Mouse (Mus musculus) brain, adult 2 months (tissue): ENCODE measurements around the gene Lypd3.
"Not testable (repeated sequence)": the region's sequence is repeated elsewhere in the genome, so short reads cannot be mapped to it uniquely, and the experiment has no call there.

Experiments
- DNase-seq: peaks from one replicate; pipeline ENCODE4 v3.0.0; 2011; ENCODE audit warnings: low read depth, low spot score

Lypd3 gene

DNA sequence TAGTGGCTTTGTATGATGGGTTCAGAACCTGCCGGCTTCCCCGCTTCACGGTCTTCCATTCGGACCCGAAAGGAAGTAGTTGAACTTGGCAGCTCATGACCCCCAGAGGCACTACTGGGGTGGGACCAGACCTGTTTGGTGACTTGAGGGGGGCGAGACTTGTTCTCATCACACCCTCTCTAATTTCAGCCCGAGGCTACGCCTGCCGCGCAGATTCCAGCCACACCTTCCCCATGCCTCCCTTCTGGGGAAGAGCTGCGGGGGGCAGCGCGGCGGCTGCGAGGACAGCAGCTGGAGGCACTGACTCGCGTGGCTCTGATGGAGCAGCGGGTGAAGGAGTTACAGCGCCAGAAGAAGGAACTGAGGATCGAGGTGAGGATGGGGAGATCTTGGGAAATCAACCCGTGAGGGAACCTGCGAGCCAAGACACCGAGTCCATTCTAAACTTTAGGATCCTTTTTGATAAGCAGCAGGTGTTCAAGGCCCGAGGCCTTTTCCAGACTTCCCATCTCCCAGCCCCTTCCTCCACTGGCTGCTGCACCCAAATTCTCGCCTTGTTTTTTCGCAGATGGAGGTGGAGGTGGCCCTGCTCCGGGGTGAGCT is 23.9 kb upstream of the Lypd3 start:
- DNase-seq: no peak

DNA sequence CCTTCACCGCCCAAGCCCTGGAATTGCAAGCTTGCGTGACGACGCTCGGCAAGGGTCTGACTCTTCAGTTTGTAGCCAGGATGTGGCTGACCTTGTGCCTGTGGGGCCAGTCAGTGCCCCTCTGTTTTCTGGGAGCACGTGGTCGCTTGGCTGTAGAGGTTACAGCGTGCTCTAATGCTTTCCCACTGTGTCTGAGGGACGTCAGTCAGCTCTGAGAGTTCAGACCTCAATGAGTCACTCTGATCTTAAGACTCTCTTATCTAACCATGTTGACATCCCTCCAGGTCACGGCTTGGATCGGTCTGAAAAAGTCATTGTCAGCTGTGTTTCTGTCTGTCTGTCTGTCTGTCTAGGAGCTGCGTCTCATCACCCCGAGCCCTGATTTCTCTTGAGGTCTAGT is 21.5 kb upstream of the Lypd3 start:
- DNase-seq: no peak

DNA sequence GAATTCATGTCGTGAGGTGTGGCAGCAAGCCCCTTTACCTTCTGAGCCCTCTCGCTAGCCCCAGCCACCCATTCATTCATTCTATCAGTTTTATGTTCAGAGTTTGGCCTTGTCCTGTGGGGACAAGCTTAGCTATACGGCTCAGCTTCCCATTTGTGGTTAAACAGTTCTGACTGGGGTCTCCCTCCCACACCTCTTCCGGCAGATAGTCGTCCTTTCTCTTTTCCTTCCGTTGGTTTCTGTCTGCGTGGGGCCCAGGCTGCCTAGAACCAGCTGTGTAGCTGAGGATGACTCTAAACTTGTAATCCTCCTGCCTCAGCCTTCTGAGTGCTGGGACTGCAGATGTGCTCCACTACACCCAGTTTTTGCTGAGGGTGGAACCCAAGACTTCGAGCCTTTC is 18.6 kb upstream of the Lypd3 start:
- DNase-seq: no peak

DNA sequence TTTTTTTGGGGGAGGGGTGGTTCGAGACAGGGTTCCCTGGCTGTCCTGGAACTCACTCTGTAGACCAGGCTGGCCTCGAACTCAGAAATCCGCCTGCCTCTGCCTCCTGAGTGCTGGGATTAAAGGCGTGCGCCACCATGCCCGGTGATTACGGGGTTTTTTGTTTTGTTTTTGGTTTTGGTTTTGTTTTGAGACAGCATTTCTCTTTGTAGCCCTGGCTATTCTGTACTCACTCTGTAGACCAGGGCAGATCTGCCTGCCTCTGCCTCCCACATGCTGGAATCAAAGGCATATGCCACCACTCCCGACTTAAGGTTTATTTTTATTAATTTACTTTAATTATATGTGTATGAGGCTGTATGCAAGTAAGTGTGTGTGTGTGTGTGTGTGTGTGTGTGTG is 18.0 kb upstream of the Lypd3 start:
- not testable (repeated sequence) for DNase-seq

DNA sequence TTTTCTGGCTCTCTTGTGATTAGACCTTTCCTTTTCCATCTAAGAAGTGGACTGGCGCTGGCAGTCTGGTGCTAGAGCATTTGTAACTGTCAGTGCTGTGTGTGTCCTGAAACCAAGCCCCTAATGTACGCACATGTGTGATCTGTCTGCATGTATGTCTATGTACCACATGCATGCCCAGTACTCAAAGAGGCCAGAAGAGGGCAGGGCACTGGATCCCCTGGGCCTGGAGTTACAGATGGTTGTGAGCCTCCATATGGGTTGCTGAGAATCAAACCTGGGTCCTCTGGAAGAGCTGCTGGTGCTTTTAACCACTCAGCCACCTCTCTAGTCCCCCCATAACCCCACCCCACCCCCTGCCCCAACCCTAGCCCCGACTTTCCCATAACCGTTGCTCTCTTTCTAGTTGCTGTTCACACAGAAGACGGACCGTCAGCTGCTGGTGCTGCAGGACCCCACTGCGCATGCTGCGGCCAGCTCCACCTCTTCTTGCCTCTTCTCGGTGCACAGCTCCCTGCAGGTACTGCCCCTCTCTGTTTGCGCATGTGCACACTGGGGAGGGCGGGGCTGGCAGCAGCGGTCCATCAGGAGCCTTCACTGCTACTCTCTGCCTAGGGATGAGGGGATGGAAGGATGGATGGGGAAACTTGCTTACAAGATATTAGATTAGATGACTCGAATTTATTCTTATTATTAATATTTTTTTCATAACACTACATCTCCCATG is 16.5 kb upstream of the Lypd3 start:
- DNase-seq: no peak

DNA sequence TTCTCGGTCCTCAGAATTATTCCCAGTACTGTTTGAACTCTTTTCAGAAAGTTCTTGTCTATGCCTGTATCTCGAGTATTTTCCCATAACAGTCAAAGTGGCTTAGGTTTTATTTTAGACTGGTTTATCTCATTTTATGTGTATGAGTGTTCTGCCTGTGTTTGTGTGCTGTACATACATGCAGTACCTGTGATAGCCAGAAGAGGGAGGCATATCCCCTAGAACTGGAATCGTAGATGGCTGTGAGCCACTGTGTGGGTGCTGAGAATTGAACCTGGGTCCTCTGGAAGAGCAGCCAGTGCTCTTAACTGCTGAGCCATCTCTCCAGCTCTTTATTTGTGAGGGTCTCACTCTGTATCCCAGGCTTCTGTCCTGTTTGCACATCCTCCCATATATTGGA is 15.2 kb upstream of the Lypd3 start:
- DNase-seq: no peak

DNA sequence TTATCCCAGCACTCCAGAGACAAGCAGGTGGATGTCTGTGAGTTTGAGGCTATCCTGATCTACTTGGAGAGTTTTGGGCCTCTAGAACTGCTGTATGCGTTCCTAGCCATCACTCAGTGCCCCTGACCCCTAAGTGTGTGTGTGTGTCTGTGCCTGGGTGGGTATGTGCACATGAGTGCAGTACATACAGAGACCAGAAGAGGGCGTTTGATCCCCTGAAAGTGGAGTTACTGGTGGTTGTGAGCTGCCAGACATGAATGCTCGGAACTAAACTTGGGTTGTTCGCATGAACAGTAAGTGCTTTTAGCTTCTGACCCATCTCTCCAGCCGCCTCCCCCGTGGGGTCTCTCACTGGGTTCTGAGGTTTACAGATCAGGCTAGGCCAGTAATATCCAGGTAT is 13.4 kb upstream of the Lypd3 start:
- DNase-seq: no peak

DNA sequence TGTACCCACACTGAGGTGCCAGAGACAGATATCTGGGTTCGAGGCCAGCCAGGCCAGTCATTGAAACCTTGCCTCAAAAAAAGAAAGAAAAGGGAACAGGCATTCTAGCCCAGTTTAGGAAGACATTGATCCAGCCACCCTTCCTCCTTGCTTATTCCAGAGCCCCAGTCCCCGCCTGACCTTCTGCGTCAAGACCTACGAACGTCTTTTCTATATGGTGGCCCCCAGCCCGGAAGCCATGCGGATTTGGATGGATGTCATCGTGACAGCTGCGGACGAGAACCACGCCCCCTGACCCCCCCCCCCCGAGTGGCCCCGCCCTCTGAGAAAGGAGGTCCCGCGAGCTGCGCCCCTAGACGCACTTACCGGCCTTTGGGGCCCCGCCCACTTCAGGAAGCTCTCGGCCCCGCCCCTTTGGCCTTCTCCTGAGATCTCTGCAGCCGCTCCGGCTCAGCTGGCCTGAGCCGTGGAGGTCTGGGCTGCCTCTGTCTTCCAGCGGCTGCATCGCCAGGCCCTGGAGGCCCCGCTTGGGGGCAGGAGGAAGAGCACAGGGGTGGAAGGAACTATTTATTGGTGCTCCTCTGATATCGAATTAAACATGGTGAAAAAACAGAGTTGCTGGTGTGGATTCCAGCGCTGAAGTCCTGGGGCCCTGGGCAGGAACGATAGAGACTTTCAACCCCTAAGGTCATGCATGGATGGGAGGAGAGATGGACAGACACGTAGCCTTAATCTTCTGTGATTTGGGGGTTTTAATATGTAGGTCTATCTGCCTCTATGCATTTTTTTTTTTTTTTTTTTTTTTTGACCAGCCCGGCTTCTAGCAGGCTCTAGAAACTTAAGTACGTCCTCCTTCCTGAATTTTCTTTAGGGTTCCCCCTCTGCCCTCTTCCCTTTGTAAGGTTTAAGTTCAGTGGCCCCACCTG is 7.4 kb upstream of the Lypd3 start:
- peak; percentile 53 for DNase-seq

DNA sequence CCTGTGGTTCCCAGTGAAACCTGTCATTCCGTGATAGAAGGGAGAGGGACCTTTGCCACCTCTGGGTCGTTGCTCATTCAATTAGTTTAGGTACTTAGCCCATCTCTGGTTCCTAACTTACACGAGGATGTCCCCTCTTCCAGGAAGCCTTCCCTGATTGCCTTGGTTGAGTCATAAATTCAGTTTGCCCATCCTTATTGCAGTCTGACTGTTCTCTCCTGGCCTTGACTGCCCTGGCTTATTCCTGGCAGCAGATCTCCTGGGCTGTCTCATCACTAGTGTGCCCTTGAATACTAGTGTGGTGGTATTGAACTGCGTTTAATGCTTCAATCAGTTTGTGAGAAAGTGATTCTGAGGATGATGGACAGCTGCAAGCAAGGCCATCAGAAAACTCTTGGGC is 6.7 kb upstream of the Lypd3 start:
- DNase-seq: no peak

DNA sequence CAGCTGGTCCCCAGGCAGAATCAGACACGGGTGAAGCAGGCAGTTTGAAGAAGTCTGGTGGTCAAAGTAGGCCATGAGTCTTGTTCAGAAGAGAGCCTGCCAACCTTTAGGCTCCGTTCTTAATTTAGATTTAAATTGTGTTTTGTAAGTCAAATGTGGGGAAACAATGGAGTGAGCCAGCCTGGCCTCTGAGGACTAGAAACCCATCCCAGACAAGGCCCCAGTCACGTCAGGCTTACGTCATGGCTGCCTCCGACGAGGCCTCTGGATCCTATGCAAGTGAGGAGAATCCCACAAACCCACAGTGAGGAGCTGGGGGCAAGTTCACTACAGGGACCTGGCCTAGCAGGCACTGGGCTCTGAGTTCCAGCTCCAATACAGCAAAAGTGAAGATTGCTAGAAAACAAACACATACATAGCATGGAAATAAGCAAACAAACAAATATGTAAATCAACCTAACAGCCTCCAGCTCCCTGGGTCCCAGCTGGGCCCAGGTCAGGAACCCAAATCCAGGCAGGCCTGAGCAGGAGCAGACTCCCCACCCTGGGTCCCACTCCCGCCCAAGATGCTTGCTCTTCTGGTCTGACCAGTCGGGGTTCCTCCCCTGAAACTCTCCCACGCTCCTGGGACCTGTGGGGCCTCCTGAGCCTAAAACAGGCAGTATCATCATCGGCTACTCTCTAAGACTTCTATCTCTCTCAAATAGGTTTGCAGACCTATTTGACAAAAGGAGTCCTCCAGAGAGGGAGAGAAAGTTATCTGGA is 6.1 kb upstream of the Lypd3 start:
- DNase-seq: no peak

DNA sequence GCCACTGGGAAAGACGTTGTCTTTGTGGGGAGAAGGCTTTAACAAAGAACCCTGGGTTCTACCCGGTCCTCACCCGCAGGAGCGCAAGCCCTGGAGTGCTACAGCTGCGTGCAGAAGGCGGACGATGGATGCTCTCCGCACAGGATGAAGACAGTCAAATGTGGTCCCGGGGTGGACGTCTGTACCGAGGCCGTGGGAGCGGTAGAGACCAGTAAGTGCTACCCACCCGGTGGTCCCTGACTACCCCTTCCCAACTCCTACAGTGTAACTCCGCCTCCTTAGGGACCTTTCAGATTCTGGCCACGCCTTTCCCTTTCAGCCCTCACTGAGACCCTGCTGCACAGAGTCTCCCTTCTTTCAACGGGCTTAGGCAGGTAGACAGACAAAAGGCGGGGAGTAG is 696 bp downstream of the Lypd3 start:
- no peak for DNase-seq

DNA sequence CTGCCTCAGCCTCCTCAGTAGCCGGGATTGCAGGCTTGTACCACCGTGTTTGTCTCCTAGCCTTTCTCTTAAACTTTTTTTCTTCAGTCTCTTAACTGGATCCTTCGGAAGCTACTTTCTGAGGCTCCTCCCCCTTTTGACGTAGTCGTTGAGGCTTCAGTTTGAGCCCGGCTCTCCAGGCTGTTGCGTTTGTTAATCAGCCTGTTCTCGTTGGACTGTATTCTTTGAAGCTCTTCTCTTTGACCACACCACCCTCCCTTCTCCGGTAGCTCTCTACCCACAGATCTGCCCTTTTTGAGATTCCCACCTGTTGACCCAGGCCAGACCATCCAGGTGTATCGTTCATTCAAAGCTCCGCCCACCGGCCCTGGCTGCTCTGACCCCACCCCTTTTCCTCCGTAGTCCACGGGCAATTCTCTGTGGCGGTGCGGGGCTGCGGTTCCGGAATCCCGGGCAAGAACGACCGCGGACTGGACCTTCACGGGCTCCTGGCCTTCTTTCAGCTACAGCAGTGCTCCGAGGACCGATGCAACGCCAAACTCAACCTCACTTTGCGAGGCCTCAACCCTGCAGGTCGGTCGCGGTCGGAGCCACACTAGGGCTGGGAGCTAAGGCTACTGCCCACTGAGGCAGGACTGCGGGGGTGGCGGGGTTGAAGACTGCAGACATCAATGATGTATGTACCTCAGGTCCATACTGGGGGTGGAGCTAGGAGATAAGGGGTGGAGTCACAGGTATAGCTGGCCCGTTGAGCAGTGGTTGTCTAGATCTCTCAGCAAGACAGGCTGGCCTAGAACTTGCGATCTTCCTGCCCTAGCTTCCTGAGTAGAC is 1.9 kb downstream of the Lypd3 start:
- DNase-seq: no peak

DNA sequence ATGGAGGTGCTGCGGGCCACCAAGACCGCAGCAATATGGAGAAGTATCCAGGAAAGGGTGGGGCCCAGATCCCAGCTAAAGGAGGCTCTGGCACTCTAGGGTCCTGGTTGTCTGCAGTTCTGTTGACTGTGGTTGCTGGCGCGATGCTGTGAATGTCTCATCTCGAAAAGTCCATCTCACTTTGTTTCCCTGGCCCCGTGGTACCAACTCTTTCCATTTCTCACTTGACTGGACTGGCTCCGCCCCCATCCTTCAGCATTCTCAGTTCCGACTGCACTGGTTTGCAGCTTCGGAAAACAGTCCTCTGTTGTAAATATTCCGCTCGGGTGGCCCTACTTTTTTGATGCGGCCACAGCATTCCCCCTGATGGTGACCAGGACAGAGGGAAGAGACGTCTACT is 4.1 kb downstream of the Lypd3 start:
- no peak for DNase-seq

DNA sequence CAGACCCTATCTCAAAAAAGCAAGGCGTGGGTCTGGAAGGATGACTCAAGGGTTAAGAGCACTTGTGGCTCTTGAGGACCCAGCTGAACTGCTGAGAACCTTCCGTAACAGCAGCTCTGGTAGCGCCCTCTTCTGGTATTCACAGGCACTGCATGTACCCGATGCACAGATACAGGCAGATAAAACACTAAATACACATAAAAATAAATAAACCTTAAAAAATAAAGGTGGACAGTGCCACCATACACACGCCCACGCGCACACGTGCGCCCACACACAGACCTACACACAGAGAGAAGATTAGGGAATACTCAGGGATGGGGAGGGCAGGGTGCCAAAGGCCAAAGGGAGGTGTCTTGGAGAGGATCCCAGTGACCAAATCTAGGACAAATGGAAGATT is 6.1 kb downstream of the Lypd3 start:
- peak; percentile 51 for DNase-seq

DNA sequence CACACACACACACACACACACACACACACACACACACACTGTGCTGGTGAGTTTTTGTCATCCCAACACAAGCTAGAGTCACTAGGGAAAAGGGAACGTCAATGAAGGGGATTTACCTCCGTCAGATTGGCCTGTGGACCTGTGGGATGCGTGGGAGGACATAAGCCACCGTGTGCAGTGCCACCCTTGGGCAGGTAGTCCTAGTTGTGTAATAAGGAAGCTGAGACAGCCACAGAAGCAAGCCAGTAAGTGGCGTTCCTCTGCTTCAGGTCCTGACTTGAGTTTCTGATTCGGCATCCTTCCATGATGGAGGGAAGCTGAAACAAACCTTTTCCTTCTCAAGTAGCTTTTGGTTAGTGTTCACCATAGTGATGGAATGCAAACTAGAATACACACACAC is 8.1 kb downstream of the Lypd3 start:
- no peak for DNase-seq

DNA sequence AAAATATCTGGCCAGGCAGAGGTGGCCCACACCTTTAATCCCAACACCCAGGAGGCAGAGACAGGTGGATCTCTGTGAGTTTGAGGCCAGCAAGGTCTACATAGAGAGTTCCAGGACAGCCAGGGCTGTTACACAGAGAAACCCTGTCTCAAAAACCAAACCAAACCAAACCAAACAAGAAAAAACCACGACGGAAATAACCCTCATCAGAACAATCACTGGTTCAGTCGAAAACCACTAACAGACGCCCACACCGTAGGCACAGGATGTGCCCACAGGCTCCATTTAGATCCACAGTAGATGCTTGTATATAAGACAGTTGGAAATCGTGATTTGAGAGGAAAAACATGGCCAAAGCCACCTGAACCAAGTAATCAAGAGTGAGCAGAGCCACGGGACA is 8.6 kb downstream of the Lypd3 start:
- DNase-seq: peak; percentile 7

DNA sequence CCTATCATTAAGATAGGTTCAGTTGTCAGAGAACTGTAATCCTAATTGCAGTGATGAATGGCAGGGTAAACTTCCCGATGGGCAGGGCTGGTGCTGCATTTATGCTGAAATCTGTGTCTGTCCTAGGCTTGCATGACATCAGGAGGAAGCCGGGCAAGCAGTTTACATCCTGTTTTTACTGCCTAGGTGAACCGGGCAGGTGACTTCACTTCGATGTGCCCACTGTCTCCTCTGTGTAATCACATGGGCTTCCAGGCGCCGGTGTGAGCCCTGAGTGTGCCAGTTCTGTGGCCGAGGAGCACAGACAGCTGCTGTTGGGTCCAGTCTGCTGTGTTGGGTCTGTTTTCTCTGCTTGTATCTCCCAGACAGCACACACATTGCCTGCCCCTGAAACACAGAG is 10.1 kb downstream of the Lypd3 start:
- no peak for DNase-seq

DNA sequence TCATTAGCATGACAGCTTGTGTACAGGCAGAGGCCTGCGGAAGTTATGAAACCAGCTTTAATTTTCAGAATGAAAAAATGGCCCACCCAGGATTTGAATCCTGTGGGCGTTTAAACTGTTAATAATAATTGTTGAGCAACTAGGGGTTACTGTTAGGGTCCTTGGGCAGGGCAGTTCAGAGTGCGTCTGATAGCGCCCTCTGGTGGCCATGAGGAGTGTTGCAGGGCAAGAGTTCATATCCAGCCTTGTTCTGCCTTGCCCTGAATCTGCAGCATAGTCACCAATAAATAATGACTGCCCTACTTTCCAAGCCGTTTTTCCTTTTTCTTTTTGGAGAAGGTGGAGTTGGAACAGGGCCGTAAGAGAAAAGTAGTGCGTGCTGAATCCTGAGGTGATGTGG is 17.3 kb downstream of the Lypd3 start:
- DNase-seq: peak; percentile 29

DNA sequence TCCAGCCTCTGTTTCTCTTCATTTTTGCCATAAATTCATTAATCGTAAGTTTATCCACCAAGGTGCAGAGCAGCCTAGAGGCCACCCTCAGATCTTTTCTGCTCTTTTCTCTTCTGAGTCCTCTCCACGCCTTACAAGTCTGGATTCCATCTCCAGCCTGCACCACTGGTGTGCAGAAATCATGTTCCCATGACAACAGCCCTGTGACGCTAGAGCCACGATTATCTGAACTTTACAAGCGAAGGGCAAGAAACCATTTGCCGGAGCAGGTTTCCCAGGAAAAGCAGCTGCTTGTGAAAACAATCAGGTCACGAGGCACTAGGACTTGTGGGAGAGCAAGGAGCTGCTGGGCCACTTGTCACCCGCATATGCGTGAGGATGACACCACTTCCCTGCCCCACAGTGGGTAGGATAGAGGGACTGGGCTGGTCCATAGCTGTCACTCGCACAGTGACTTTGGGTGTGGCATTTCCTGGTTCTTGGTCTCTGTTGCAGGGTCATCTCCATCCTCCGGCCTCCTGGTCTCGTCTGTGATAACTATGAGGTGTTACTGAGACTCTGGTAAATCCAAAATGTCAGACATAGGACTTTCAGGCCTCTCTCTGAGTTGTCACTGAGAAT is 23.5 kb downstream of the Lypd3 start:
- DNase-seq: peak; percentile 74

DNA sequence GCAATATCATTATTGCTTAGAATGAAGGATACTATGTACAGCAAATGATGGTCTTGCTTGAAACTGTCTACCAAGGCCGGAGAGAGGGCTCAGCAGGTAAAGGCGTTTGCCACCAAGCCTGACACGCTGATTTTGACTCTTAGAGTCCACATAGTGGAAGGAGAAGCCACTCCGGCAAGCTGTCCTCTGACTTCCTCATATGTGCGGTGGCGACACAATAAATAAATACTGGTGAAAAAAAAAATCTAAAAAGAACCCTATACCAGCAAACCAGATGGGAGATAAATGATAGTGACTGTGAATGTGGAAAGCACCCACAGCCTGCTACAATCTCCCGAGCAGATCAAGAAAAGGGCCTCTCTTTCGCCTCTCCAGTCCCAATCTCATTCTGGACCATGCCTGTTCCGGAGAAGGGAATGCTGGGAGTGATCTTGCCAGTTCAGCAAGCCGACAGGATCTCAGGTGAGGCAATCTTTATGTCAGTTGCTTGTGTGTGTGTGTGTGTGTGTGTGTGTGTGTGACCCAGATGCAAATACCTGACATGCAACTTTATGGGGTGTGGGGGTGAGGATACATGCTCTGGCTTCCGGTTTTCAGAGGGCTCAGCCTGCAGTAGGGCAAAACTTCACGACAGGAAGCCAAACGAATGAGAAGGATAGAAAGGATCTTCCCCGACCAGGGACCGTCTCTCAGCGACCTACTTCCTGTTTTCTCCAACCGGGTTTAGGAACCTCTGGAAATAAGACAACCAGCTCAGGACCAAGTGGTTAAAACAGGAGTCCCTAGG is 25.0 kb downstream of the Lypd3 start:
- no peak for DNase-seq
